Mouse (Mus musculus) gastrocnemius, adult 2 months (tissue): ENCODE data around the gene Snx3. TPM values are rescaled to one million over a fixed set of nuclear protein-coding genes. Genes with fewer than 3 reads are reported as not detected.

Experiments used
- DNase-seq: peaks from one replicate; pipeline ENCODE4 v3.0.0; 2022
- H3K27ac ChIP-seq: fragments of 200-600 bp; 2 replicates; pipeline ENCODE4 v1.8.1; 2022; ENCODE audit warnings: mild to moderate bottlenecking
- H3K4me3 ChIP-seq: fragments of 200-600 bp; 2 replicates; pipeline ENCODE4 v1.8.1; 2022; ENCODE audit warnings: mild to moderate bottlenecking, moderate library complexity
- CTCF ChIP-seq: fragments of 200-600 bp; IDR thresholded peaks from 2 replicates; pipeline ENCODE4 v1.8.1; 2022; ENCODE audit warnings: antibody characterized with exemption, mild to moderate bottlenecking, moderate library complexity
- intact Hi-C: fragments of 180-260 bp; cut with DNase I; formaldehyde crosslinking; loops from one replicate; pipeline ENCODE4 v1.15.1; 2025
- long read RNA-seq, 2 experiments: library from polyadenylated mRNA; stranded (forward); transcript quantifications; one replicate each; pipeline ENCODE4 v2.0.0; 2021
- total RNA-seq, 2 experiments: library from RNA; stranded (reverse); gene quantifications; 2 replicates each; pipeline ENCODE4 v1.2.3; 2021

The Snx3 gene
- total RNA-seq = 100 to 1,000 TPM; 165 to 166 TPM
- long read RNA-seq, experiment 1, transcript Snx3-201 (4 exons, 1,401 nt) = major isoform, 179 of 184 reads
- long read RNA-seq, experiment 1, partial matches to known transcripts = 0 of 184 reads
- long read RNA-seq, experiment 1, other reads (novel, unspliced or antisense) = 5 of 184 reads
- long read RNA-seq, experiment 2, transcript Snx3-201 (4 exons, 1,401 nt) = major isoform, 209 of 218 reads
- long read RNA-seq, experiment 2, partial matches to known transcripts = 1 of 218 reads
- long read RNA-seq, experiment 2, other reads (novel, unspliced or antisense) = 8 of 218 reads

DNA sequence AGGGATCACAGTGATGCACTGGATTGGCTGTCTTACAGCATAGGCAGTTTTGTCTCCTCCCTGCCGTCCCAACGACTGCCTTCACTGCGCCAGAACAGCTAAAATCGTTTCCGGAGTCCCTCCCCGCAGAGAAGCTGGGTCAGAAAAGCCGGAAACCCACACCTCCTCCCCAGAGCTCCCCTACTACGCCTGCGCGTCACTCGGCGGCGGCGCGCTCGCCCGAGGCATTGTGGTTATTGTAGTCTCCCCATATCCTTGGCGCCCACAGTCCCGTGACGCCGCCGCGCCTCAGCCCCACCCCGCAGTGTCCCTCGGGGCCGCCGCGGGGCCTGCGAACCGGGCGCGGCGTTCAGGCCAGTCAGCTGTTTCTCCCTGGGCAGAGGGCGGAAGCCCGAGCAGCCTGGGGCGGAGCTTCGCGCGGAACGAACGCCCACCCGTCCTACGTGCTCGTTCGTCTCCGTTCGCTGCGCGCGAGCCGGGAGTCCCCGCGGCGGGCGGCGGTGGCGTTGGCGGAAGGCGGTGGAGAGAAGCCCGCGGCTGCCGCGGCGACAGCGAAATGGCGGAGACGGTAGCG lies at the start of gene Snx3:
Gene Snx3 (plus strand): TSS at position 256 of the 574 bp plus-strand sequence.
- intact Hi-C loops = loop anchor here (1.0 kb wide), 1 partner anchor 24 kb away; the partner anchor contains the start of gene Afg1l
- no peak for TF ChIP-seq CTCF
- DNase-seq = peak; percentile 99

DNA sequence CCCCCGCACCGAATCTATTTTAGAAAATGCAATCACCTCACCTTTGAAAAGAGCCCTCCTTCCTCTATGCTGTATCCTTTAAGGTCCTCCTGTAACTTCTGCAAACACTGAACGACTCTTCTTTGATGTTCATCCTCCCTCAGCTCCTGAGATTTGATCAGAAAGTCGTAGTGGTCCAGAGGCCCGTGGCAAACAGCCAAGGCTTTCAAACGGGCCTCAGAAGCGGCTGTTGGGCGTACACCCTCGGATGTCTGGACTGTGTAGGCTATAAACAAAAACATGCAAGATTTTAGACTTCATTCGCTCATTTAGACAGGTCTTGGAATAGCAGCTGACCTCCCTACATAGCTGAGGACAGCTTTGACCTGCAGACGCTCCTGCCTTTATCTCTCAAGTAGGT lies 47.6 kb upstream of the Snx3 start:
- intact Hi-C loops = loop anchor here (5.0 kb wide), 1 partner anchor 73 kb away; no protein-coding TSS in a partner anchor
- TF ChIP-seq CTCF = no peak
- DNase-seq = no peak
- Histone ChIP-seq H3K4me3 (no peak overlapping the region), H3K27ac (peak overlapping the region; percentile 1; the same call in 1 of the 2 replicates)

More for the DNA sequence above, at the start of gene Snx3:
- Histone ChIP-seq H3K4me3 (peak within 1 kb of the TSS; percentile 80), H3K27ac (peak within 1 kb of the TSS; percentile 98)

GRCm38 (mm10) chr10:42454690-42455089 lies 47.1 kb upstream of the Snx3 start:
- Histone ChIP-seq H3K4me3 (no peak overlapping the region), H3K27ac (no peak overlapping the region)
- peak; percentile 15; the same call in 1 of the 2 replicates for TF ChIP-seq CTCF
- no peak for DNase-seq
- intact Hi-C loops = loop anchor here (5.0 kb wide), 1 partner anchor 73 kb away; no protein-coding TSS in a partner anchor

DNA sequence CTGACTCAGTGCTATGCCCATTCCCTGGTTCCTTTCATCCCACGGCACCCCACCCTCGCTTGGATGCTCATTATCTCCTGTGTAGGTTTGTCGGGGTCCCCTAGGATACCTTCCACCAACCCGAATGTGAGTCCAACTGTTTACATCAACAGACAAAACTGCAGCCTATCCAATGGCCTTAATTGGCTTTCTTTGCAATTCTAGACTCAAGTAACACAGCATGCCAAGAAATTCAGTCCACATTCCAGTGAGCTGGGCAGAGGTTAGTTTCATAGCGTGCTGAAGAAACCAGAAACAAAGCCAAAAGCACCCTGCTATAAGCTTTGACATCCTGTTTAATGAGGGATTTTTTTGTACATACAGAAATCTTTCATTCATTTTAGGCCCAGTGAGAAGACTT lies 45.8 kb upstream of the Snx3 start:
- intact Hi-C loops = no loop called here
- no peak for TF ChIP-seq CTCF
- no peak for DNase-seq
- Histone ChIP-seq H3K27ac (peak overlapping the region; percentile 79), H3K4me3 (no peak overlapping the region)

DNA sequence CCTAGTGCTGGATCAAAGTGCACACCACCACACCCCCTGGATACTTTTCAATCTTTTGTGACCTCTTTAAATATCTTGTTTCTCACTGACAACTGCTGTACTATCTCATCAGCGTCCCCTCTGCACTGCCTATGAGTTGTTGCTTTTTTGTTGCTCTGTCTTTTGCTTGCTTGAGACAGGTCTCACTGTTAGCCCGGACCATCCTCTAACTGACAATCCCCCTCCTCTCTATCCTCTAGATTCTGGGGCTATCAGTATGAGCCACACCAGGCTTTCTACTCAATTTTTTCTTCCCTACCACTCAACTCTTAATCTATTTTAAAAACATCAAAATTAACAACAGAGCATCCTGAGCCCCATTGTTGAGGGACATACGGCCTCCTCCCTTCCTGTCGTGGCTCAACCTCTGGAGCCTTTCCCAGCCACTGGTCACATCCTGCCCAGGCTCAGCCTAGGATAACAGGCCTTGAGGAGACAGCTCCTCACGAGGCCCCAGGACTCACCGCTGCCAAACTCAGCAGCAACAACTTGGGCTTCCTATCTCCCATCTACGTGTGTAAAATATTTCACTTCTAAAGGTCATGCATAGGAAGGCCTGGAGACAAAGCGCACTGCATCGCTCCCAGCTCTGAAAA lies 44.2 kb upstream of the Snx3 start:
- no peak for TF ChIP-seq CTCF
- peak; percentile 74 for DNase-seq
- Histone ChIP-seq H3K4me3 (no peak overlapping the region), H3K27ac (peak overlapping the region; percentile 84)
- intact Hi-C loops = no loop called here

GRCm38 (mm10) chr10:42464224-42464623 lies 37.6 kb upstream of the Snx3 start:
- intact Hi-C loops = no loop called here
- no peak for TF ChIP-seq CTCF
- Histone ChIP-seq H3K4me3 (0 out of 2 replicates have a peak overlapping the region, but pooled peaks have one; percentile 13), H3K27ac (peak overlapping the region; percentile 79)
- DNase-seq = peak; percentile 30

GRCm38 (mm10) chr10:42464805-42465204 lies 37.0 kb upstream of the Snx3 start:
- peak overlapping the region; percentile 79 for H3K27ac ChIP-seq
- TF ChIP-seq CTCF = no peak
- no peak overlapping the region for H3K4me3 ChIP-seq
- intact Hi-C loops = no loop called here
- DNase-seq = no peak

DNA sequence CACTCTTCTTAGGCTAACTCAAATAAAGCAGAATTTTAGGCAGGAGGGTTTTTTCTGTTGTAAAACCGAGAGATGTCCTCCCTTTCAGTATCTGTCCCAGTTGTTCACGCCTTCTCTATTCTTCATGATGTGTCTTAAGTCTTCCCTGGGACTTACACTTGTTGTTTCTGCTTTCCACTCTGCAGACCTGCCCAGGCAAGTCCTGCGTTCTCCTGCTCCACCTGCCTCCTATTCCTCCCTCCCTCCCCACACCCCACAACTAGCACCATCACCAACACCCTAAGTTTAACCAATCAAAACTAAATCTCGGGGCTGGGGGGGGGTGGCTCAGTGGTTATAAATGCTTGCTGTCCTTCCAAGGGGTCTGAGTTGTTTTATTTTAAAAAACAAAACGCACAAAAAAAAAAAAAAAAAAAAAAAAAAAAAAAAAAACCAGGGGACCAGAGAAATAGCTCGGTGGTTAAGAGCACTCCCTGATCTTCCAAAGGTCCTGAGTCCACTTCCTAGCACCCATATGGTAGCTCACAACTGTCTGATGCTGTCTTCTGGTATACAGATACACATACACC lies 26.8 kb upstream of the Snx3 start:
- no peak for DNase-seq
- intact Hi-C loops = no loop called here
- no peak overlapping the region for H3K4me3 ChIP-seq
- no peak overlapping the region for H3K27ac ChIP-seq
- no peak for TF ChIP-seq CTCF

DNA sequence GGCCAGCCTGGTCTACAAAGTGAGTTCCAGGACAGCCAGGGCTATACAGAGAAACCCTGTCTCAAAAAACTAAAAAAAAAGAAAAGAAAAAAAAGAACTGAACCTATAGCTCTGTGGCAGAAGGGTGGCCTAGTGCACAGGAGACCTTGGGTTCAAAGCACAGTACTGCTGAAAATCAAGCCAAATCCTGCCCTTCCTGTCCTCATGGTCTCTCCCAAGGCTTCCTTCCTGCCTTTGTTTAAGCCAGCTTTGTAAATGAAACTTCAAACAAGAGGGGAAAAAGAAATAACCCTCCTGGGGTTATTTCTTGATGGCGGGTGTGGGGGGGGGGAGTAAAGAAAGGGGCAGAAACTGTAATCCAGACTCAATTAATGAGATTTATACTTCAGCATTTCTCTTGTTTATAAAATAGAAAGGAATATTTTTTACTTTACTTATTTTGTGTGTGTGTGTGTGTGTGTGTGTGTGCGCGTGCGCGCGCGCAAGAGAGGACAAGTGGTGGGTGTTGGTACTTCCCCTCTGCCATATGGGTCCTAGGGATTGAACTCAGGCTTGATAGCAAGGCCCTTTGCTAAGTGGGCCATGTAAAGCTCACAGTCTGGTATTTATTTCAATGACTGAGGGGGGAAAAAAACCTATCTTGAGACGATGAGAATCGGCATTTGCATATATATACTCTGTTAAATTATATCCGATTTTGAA lies 24.9 kb upstream of the Snx3 start:
- Histone ChIP-seq H3K27ac (peak overlapping the region; percentile 100), H3K4me3 (peak overlapping the region; percentile 95)
- DNase-seq = no peak
- no peak for TF ChIP-seq CTCF
- intact Hi-C loops = no loop called here

GRCm38 (mm10) chr10:42477550-42478340 lies 24.1 kb upstream of the Snx3 start:
- Histone ChIP-seq H3K4me3 (peak overlapping the region; percentile 95), H3K27ac (peak overlapping the region; percentile 100)
- no peak for TF ChIP-seq CTCF
- intact Hi-C loops = loop anchor here (1.0 kb wide), 1 partner anchor 24 kb away; no protein-coding TSS in a partner anchor
- no peak for DNase-seq

- Histone ChIP-seq H3K4me3 (peak within 1 kb of the TSS; percentile 95), H3K27ac (peak within 1 kb of the TSS; percentile 100)
- intact Hi-C loops = loop anchor here (1.0 kb wide), 1 partner anchor 23 kb away; no protein-coding TSS in a partner anchor
- TF ChIP-seq CTCF = peak; percentile 30; the same call in 1 of the 2 replicates
- DNase-seq = peak; percentile 98
Observed at GRCm38 (mm10) chr10:42478341-42478720, 23.5 kb upstream of the Snx3 start, which contains the start of gene Afg1l. Afg1l (minus strand) TSS chr10:42478565.
